Mouse (Mus musculus) C2C12 (cell line): ENCODE data around the gene Gng7.

Experiments
- CEBPB ChIP-seq: IDR thresholded peaks from one replicate; pipeline ENCODE4 v1.6.1; 2011; ENCODE audit warnings: low read depth, mild to moderate bottlenecking, control low read depth, moderate library complexity
- CTCF ChIP-seq: IDR thresholded peaks from one replicate; pipeline ENCODE4 v1.5.1; 2011; ENCODE audit not compliant: control insufficient read depth, insufficient read depth, insufficient read length
- FOSL1 ChIP-seq: IDR thresholded peaks from one replicate; pipeline ENCODE4 v1.8.0; 2011; ENCODE audit warnings: mild to moderate bottlenecking, low read length; ENCODE audit not compliant: poor library complexity, insufficient read depth, severe bottlenecking
- MAX ChIP-seq: IDR thresholded peaks from one replicate; pipeline ENCODE4 v1.6.1; 2011; ENCODE audit warnings: mild to moderate bottlenecking, control low read depth
- MYOG ChIP-seq: IDR thresholded peaks from one replicate; pipeline ENCODE4 v1.6.1; 2011; ENCODE audit not compliant: control insufficient read depth, insufficient read length; ENCODE audit errors: extremely low read depth
- USF1 ChIP-seq: IDR thresholded peaks from one replicate; pipeline ENCODE4 v1.6.1; 2011; ENCODE audit warnings: low read depth, mild to moderate bottlenecking, control low read depth, moderate library complexity

DNA sequence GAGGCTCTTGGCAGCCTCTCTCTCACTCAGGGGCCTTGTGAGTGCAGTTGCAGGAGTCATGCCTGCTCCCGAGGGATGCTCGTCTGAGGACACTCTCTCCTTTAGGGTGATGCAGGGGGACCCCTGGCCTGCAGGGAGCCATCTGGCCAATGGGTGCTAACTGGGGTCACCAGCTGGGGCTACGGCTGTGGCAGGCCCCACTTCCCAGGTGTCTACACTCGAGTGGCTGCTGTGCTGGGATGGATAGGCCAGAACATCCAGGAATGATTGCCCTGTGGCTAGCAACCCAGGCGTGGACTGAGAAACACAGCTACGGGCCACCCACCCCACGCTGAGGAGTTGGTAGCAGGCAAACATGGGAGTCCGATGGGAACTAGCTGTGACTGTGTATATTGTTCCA is 115.7 kb downstream of the Gng7 start:
- TF ChIP-seq CTCF, result no peak
- TF ChIP-seq MYOG, result no peak
- no peak for TF ChIP-seq USF1
- no peak for TF ChIP-seq MAX
- TF ChIP-seq FOSL1, result no peak
- TF ChIP-seq CEBPB, result no peak
